Mouse (Mus musculus) thymus, postnatal 10 days (tissue): ENCODE measurements around the gene Src.
A peak's percentile ranks its signal among the peaks of the same experiment; 100 is the strongest.
"Not testable (repeated sequence)": the region's sequence is repeated elsewhere in the genome, so short reads cannot be mapped to it uniquely, and the experiment has no call there.

Experiments
- DNase-seq, 2 experiments: peaks; one replicate each; pipeline ENCODE4 v3.0.0; 2021; ENCODE audit warnings: low spot score in 2 of 2

Gene Src

DNA sequence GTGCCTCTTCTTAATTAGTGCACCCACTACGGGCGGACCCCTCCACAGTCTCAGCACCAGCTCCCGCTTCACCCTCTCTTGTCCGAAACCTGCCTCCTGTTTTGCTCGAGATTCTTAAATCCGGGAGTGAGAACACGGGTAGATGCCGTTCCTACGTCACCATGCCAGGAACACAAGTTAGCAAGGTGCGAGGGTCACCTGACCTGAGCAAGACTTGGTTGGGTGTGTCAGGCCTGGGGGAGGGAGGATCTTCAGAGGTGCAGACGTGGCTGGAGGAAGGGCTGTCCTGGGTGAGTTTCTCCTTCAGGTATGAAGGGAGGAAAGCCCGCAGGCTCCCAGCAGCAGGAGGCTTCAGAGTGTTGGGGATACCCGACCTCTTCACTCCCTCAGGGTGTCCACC lies at the start of gene Src:
Gene Src, plus strand, starts transcription at position 239 of the 400 bp plus-strand sequence.
- no peak for DNase-seq

DNA sequence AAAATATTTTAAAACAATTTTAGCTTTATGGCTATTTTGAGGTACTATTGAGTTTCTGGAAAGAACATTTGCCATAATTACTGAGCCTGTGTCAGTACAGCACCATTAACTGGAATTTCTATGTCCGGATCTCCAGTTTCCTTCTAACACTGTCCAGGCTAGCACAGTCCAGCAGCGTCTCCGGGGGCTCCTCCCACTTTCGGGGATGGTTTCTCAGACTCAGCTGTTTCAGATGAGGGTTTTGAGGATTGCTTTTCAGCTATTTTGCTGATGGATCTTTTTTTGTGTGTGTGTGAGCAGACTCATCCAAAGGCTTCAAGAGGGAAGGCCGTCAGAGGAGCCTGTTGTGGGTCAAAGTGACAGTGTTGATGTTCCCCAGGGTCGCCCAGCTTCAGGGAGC lies 46.5 kb upstream of the Src start:
- DNase-seq: no peak

DNA sequence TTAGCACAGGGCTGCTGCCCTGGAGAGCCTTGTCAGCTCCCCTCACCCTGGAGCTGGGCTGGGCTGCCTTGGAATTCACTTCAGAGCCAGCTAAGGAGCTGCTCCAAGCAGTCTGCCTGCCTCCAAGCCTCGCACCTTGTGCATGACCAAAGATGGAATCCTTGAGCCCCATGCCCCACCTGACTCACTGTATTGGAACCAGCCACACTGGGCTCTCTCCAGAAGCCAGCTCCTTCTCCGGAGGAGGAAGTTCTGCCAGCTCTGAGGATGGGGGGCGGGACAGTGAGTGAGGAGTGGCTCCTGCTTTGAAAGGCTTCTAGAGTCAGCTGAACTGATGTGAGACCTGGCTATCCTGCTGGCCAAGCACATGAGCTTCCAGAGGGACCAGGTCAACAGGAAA lies 44.6 kb upstream of the Src start:
- DNase-seq: no peak

DNA sequence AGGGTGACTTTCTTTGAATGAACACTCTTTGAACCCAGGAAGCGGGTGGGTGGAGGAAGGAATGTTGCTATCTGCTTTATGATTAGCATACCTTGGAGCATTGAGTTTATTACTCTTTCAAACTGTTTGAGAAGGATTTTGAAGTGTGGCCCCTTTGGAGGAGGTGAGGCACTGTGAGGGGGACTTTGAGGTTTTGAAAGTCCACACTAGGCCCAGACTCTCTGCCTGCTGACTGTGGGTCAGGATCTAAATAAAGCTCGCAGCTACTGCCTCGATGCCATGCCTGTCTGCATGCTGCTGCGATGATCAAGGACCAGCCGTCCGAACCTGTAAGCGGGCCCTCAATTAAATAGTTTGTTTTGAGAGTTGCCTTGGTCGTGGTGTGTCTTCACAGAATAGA lies 43.2 kb upstream of the Src start:
- no peak for DNase-seq

DNA sequence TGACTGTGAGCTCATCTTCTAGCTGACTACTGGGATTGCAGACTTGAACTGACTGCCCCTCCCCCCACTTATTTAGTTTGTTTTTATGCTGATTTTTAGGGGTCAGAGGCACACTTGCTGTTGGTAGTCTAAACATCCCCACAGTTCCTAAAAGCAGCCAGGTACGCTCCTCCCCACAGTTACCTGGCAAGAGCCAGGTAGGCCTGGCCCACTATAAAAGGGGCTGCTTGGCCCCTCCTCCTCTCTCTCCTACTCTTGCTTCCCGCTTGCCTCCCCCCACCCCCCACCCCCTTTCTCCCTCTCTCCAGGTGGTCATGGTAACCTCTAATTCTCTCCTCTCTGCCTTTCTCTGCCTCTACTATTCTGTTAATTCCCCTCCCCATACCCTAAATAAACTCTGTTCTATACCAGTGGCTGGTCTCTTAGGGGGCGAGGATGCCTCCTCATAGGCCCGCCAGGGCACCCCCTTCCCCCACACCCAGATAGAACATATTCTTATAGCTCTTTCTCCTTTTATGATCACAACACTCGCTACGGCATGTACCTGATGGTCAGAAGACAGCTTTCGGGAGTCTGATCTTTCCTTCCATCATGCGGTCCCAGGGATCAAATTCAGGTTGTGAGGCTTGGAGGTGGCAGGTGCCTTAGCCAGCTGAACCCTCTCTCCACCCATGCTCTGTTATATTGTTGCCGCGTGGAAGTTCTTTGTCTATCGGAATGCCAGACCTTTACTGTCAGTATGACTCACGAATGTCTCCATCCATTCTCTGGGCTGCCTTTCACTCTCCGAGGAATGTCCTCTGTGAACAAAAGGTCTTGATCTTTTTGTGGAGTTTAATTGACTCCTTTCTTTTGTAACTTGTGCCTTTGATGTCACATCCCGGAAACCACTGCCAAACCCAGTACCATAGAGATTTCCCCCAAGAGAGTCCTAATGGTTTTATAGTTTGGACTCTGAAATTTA lies 42.2 kb upstream of the Src start:
- no peak for DNase-seq

DNA sequence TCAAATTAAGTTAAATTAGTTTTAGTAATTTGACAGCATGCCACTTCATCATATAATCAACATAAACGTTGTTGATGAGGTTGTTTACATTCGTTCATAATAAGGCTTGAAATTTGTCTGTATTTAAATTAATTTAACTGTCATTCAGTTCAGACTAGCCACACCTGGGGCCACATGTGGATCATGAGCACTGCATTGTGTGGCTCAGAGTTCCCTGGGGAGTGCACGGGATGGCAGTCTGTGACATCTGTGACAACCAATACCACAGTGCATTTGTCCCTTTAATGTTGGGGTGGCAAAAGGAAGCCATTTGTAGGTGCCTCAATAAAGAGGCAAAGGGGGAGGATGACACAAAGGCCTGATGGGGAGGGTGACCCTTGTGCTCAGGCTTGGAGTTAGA lies 41.2 kb upstream of the Src start:
- DNase-seq: no peak

DNA sequence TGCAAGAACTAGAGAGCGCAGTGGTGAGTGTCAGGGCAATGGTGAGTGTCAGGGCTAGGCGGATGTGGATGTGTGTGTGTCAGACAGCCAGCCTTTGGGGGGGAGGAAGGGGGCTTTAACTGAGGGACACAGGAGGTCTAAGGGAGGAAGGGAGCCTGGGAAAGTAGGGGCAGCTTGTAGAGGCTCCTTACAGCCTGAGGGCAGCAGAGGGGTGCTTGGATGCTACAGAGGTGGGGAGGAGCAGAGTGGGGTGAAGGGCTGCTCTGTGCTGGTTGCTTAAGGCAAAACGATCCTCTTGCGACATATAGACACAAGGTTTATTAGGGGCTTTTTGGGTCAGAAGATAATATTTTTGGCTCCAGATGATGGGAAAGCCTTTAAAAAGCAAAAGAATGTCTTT lies 33.4 kb upstream of the Src start:
- no peak for DNase-seq

DNA sequence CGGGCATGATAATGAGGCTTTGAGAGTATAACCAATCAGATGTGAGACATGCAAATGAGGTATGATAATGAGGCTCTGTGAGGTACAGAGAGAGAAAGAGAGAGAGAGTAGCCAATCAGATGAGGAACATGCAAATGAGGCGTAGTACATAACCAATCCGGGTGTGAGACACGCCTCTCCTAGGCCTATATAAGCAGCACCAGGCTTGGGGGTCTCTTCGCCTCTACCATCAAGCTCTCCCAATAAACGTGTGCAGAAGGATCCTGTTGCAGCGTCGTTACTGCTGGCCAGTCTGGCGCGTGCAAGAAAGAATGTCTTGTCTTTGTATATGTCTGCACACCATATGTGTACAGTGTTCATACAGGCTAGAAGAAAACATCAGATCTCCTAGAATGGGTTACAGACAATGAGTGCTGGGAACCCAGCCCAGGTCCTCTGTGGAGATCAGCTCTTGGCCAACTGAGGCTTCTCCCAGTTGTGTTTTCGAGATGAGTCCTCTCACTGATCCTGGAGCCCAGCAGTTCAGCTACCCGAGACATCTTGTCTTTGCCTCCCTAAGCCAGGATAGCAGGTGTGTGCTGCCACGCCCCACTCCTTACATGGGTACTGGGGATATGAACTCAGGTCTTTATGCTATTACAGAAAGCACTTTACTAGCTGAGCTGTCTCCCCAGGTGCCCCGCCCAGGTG lies 29.2 kb upstream of the Src start:
- not testable (repeated sequence) for DNase-seq

DNA sequence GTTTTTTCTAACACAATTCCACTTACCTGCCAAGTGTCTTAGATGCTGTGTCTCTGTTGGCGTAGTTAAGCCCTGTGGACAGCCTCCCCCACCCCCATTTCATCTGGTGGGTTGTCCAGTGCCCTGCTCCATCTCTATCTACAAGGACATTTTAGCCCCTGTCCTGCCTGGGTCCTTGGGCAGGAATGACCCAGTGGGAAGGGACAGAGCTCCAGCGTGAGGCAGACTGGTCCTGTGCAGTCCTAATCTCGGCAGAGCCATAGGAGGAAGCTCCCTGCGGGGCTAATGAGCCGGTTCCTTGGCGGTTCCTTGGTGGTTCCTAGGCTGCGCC lies 28.7 kb upstream of the Src start:
- no peak for DNase-seq

DNA sequence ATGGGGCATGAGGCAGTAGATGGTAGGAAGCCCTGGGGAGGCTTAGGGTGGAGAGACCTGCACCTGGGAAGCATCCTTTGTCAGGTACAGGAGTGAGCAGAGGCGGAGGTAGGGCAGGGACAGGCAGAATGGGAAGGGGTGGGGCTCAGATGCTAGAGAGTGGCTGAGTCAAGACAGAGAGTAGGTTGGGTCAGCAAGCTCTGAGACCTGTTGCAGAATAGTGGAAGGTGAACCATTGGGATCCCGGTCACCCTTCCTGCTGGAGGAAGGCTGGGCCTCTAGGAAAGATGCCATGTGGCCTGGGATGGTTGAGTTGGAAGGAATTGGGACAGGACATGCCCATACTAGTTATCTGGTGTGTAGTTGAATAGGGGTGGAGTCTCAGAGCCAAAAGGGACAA lies 25.9 kb upstream of the Src start:
- no peak for DNase-seq

DNA sequence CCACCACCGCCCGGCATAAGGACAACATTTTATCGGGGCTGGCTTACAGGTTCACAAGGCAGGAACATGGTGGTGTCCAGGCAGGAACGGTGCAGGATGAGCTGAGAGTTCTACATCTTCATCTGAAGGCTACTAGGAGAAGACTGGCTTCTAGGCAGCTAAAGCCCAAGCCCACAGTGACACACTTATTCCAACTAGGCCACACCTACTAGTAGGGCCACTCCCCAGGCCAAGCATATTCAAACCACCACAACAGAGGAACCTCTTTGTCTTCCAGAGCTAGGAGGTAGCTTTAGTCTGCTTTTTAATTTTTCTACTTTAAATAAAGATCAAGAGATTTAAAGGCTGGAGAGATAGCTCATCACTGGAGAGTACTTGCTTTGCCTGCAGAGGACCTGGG lies 24.7 kb upstream of the Src start:
- no peak for DNase-seq

DNA sequence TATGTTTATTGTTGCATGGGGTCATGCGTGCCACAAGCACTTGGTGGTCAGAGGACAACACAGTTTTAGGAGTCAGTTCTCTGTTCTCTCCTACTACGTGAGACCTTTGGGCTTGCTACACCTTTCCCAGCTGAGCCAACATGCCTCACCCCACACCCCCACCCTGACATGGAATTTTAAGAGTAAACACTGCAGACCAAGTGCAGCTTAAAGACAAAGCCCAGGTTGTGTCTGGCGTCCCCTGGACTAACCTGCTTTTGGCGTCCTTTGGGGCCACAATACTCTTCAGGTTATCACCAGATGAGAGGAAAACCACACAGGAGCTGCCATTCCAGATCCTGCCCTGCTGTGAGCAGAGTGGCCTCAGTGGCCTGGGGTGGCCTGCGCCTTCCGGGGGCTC lies 23.4 kb upstream of the Src start:
- no peak for DNase-seq

DNA sequence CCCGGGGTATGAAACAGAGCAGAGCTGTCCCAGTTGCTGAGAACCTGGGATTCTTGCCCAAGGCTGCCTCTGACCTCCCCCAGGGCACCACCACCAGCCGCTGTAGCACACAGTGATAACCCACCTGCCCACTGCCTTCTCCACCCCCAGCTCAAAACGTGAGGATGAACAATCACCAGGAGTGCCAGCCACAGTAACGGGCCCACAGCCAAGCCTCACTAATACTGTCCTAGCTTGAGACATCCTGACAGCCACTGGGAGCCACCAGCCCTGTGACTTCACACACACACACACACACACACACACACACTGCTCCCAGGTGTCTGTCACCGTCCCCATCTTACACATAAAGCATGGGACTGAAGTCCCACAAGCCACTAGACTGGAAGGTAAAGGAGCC lies 22.9 kb upstream of the Src start:
- DNase-seq: no peak

DNA sequence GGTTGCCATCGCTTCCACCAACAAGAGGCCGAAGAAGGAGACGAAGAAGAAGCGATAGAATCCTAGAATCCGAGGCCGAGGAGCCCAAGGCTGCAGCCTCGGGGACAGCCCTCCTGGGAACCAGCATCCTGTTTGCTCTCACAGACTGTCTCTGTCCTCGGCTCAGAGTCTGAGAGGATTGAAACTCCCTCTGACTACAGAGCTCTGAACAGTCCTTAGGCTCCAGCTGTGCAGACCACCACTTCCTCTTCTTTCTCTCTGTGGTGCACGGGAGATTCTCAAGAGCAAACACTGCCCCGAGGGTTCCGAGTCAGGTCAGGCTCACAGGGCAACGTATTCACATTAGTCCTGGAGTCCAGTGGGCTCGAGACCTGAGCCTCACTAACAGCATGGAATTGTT lies 22.3 kb upstream of the Src start:
- peak; percentile 7 to 34 for DNase-seq

DNA sequence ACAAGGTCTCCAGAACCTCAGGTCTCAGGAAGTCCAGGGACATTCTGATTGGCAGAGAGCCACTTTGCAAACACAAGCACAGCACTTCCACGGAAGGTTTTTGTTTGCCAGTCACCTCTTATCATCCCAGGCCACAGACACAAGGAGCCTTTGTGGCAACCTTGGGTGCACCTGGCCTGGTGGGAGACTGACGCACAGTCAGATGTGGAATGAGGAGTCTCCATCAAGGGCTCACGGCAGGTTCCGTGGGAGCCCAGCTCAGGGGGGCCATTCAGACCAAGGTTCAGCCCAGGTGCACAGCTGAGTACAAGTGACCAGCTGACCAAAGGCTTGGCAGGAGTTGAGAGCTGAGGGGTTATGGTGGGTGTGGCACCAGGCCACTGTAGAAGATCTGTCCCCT lies 20.9 kb upstream of the Src start:
- DNase-seq: no peak

DNA sequence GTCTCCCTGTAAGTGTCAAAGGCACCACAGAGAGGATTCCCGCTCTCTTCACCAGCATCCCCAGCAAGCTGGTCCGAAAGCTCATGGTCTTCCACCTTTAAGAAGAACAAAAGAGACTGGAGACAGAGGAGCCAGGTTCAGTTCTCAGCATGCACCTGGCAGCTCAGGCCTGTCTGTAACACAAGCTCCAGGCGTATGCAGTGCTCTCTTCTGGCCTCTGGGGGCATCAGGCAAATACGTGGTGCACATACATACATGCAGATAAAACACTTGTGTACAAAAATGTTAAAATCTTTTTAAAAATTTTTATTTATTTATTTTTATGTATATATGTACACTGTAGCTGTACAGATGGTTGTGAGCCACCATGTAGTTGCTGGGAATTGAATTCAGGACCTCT lies 19.7 kb upstream of the Src start:
- DNase-seq: no peak

DNA sequence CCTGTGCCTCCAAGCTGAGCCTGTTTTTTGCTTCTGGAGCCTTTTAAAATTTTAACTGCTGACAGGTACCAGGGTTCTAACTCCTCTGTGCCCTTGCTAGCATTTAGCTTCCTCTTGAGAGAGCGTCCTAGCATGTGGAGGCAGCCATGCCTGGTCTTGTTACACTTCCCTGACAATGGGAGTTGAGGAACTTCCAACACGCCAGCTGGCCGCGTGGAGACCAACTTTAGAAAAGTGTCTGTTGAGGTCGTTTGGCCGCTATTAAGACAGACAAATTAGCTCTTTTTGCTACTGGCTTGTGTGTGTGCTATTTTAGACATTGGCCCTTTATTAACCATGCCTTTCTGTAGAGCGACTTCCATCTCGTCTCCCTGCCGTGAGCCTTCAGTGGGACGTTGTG lies 18.4 kb upstream of the Src start:
- no peak for DNase-seq

DNA sequence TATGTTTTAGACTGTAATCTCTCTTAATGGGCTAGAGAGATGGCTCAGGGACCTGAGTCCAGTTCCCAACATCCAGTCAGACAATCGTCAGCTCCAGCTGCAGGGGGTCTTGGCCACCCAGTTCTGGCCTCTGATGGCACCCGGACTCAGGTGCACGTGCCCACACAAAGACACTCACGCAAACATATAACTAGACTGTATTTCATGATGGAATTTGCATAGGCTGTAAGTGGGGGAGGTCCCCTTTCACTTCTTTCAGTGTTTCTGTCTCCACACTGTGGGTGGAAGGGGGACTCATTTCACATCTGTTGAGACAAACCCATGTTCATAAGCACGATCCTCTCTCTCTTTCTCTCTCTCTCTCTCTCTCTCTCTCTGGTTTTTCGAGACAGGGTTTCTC lies 17.8 kb upstream of the Src start:
- DNase-seq: no peak

DNA sequence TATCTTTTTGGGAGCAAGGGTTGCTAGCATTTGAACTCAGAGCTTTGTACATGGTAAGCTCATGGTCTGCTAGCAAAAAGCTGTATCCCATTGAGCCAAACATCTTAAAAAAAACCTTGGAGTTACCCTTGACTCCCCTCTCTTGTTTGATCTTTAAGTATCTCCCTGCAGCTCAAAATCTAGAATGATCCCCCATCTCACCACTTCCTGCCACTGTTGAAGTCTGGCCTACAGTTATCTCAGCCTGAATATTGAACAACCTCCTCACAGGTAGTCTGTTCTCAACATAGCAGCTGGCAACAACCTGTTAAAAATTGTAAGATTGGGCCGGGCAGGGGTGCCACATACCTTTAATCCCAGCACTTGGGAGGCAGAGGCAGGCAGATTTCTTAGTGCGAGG lies 17.0 kb upstream of the Src start:
- DNase-seq: no peak

DNA sequence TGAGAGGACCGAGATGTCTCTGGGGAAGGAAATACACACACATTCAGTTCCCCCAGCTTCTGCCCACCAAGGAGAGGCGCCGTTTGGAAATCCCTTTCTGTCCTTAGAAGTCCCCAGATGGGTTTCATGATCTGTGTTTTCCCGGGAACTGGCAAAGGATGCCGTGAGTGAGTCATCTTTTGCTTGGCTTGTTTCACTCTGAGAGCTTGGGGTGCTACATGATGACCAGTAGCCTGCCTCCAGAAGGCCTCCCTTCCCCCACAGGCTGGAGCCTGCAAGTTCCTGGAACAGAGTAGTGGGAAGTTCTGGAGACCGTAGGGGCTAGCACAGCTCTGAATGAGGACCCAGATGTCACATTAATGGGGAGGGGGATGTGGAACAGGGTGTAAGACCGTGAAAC lies 10.6 kb upstream of the Src start:
- DNase-seq: no peak

DNA sequence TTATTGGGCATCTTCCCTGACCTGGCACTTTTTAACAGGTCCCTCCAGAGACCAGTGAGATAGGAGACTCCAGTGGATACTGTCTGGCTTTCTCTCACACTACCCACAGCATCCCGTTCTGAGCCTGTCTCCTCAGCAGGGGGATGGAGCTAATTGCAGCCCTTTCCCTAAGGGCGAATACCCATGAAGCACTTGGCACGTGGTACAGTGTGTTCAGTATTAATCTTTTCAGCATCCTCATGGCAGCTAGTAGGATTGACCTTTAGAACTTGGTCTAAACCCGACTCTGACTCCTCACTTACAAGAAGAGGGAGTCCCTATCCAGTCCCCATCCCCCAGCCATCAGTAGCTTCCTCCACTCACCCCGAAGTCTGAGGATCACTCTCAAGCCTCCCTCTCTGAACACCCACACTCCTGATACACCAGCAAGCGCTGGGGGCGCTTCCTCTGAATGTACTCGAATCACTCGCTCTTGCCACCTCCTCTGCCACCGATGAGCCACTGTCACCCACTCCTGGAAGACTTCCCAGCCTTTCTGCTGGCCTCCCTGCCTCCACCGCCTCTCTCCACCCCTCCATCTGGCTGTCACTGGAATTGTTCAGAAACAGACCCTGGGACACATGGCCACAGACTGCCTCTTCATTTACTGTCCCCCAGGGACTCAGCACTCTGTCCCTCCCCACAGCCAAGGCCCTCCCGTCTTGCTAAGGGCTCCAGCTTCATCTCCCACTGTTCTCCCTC lies 8.3 kb upstream of the Src start:
- no peak for DNase-seq

DNA sequence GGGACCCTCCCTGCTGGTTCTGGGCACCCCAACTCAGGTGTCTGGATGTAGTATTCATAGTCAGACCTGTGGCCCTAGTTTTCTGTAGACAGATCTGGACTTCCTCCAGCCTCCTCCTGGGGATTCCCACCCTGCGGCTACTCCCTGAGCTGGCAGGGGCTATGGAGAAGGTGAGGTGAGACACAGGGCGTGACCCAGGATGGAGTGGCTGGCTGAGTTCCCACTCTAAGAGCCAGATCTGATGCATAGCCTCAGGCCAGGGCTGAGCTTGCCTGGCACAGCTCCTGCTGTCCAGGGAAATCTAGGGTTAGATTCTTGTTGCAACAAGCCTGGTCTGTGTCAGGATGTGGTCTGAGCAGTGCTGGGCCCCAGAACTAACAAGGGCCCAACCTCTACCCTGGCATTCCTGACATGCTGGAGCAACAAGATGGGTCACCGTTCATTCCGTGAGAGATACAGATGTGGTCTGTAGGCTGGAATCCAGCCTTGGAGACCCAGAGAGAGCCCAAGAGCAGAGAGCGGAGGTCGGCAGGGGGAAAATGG lies 7.0 kb upstream of the Src start:
- DNase-seq: no peak

DNA sequence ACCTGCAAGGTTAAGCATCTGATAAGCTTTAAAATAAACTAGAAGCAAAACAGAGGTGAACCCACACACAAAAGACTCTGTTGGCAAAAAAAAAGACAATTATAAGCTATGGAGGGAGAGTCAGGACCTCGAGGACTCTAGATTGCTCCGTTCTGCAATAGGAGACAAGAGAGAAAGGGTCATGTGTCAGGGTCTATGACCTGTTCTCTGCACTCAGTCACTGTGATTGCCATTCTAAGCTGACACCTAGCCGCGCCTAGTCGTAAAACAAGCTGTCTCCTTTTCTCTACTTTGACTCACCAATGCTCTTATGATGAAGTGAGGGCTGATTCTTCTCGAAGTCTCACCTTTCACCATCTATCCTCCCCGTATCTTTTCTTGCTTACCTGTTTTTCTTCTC lies 5.7 kb upstream of the Src start:
- no peak for DNase-seq
